ENCODE assay signal across 18 mouse cellular contexts in the genomic region with DNA sequence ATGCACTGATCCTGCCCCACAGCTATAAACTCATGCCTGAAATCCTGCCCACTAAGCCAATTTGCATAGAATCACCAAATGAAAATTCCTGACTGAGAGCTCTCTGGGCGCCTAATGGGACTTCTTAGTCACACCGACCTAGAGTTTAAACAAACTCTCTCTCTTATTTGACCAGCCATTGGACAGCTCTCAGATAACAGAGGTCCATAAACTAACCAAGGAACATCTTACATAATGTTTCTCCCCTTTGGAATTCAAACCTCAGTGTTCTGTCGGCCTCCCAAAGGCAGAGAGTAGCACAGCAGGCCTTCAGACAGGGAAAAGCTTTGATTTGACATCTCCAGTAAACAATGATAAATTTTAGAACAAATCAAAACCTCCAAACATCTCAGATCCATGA. TPM values are rescaled to one million over a fixed set of nuclear protein-coding genes. Genes with fewer than 3 reads are reported as not detected.
"Had no signal": no experiment of that assay in that cellular context is flagged by ENCODE, and none has a peak within 500 bp of the region (broad histone marks: within the 10 kb centered on the region; RNA-seq: fewer than 3 reads in every experiment).

A gene (minus strand): TSS at position 102 of the 400 bp plus-strand sequence.

- H3K9me3 ChIP-seq: hindbrain, embryonic 15.5 days; limb, embryonic 13.5 days; midbrain, embryonic 10.5 days had no signal

- H3K4me3 ChIP-seq: hindbrain, embryonic 15.5 days; limb, embryonic 13.5 days; midbrain, embryonic 10.5 days had no signal

- H3K9ac ChIP-seq: hindbrain, embryonic 15.5 days; limb, embryonic 13.5 days; liver, embryonic 14.5 days had no signal

- H3K27ac ChIP-seq: hindbrain, embryonic 15.5 days; limb, embryonic 13.5 days; liver, embryonic 14.5 days; midbrain, embryonic 10.5 days had no signal

- H3K27me3 ChIP-seq: hindbrain, embryonic 15.5 days; limb, embryonic 13.5 days had no signal

- H3K4me1 ChIP-seq: hindbrain, embryonic 15.5 days; limb, embryonic 13.5 days; midbrain, embryonic 10.5 days had no signal

- ATAC-seq: intestine, embryonic 16.5 days; midbrain, embryonic 16.5 days had no signal

- DNase-seq: kidney, postnatal 10 days; left cerebral cortex, postnatal 4 days; right cerebral cortex, postnatal 14 days; thymus, postnatal 36 days had no signal

- H3K4me2 ChIP-seq: hindbrain, embryonic 15.5 days; limb, embryonic 13.5 days had no signal

- H3K36me3 ChIP-seq: hindbrain, embryonic 15.5 days; limb, embryonic 13.5 days; midbrain, embryonic 10.5 days had no signal

RNA-seq across cellular contexts. Expression of the gene that starts here (rescaled TPM):
- total RNA-seq: layer of hippocampus, adult 8-10 months; layer of hippocampus, postnatal 14 days; left cerebral cortex, adult 18-20 months; left cerebral cortex, postnatal 10 days; left cerebral cortex, postnatal 4 days; megakaryocyte, adult 5-6 weeks had no signal
- polyA plus RNA-seq: hindbrain, embryonic 15.5 days; kidney, embryonic 14.5 days; limb, embryonic 13.5 days; midbrain, embryonic 10.5 days; midbrain, embryonic 16.5 days; neural tube, embryonic 14.5 days; thymus, postnatal 0 days had no signal
